Mouse (Mus musculus): ENCODE measurements around the gene Vti1b.
A peak's percentile ranks its signal among the peaks of the same experiment; 100 is the strongest.
"Not testable (repeated sequence)": the region's sequence is repeated elsewhere in the genome, so short reads cannot be mapped to it uniquely, and the experiment has no call there.

The Vti1b gene

DNA sequence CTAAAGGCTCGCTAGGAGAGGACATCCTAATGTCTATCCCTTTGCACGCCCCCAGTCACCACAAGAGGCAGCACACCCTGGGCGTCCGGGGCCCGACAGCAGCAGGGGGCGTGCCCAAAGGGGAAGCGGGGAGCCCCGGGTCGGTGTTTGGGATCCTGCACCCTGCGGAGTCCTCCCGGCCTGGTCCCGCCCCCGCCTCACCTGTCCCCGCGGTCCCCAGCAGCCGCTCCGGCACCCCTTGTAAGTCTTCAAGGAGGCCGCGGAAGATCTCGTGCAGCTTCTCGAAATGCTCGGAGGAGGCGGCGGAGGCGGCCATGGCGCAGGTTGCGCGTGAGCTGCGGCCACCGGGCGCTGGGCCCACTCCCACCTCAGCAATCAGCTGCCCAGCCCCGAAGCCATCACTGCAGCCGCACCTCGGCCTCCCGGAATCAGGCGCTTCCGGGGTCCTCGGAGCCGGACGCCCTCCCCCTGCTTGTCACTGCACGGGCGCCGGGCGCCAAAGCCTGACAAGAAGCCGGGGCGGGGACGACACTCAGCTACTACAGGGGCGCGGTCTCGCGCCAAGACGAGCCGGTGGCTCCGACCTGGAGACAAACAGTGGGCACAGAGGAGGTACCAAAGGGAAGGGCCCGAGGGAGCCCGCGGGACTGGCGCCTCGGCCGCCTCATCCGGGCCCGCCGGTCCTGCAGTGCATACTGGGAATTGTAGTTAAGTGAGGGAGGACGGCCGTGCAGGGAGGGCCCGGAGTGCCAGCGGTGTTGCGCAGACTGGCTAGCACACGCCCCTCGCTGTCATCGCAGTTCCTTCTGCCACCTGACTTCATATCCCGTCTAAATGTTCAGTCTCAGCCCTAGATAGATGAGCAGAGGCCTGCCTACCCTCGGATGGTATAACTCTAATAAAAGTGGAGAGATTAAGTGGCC is at the start of gene Vti1b:
Gene Vti1b, minus strand, starts transcription at position 649 of the 923 bp plus-strand sequence.
- DNase-seq (ENCODE audit: low read depth, low spot score): peak; percentile 97

DNA sequence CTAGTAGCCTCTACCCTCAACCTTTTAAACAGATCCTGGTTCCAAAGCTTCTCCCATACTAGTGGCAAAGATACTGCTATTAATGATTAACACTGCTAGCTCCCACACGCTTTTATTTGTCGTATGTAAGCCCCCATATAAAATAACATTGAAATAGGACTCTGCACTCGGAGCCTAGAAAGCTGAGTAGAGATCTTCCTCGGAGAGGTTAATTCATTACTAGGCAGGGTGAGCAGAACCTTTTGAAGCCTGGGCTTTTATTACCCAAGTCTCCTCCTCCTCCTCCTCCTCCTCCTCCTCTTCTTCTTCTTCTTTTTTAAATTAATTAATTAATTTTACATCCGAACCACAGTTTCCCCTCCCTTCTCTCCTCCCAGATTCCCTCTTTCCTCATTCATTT is 45.0 kb upstream of the Vti1b start:
- DNase-seq (ENCODE audit: low read depth, low spot score): no peak

DNA sequence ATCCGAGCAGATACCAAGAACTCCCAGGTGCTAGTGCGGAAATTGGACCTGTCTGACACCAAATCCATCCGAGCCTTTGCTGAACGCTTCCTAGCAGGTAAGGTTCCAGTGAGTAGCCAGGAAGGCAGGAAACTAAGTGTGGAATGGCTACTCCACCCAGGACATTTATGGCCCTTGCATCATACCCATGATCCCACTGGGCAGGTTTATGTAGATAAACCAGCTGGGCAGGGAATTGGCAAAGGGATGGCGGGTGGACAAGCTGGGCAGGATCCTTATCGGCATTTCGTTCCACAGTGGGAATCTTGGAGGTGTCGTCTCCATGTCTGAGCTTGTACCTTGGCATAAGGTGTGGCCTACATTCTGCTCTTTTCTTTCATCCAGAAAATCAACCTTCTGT is 39.0 kb upstream of the Vti1b start:
- no peak for DNase-seq (ENCODE audit: low read depth, low spot score)

DNA sequence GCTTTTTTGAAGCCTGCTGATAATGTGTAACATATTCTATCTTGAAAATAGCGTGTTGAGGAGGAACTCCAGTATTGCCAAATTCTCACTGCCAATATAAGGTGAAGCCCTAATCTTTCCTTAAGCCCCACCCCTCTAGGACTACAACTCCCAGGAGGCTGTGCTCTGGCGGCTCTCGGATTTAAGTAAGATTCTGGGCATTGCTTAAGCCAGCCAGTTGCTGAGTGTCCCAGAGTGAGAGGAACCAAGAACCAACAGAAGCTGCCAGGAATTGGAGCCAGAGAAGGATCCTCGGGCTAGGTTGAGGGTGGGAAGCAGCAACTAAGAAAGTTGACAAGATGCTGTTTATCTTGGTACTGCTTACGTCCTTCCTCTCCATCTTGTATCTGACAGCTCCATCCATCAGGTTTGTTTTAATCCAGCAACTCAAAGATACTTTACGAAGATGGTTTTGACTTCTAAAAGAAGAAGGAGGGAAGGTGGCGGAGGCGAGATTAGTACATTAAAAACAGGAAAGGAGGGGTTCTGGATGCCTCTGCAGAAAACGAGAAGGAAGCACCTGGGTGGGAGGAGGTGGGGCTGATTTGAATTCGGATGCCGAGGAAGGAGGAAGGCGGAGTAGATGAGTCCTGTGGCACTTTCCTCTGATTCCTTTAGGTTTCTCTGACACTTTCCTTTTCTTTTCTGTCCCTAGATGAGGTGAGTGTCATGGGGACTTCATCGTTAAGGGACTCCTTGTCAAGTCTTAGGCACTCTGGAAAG is 36.4 kb upstream of the Vti1b start, which contains the start of gene Rdh12:
Gene Rdh12, plus strand, starts transcription at position 212 of the 762 bp plus-strand sequence.
- peak; percentile 83 for DNase-seq (ENCODE audit: low read depth, low spot score)

DNA sequence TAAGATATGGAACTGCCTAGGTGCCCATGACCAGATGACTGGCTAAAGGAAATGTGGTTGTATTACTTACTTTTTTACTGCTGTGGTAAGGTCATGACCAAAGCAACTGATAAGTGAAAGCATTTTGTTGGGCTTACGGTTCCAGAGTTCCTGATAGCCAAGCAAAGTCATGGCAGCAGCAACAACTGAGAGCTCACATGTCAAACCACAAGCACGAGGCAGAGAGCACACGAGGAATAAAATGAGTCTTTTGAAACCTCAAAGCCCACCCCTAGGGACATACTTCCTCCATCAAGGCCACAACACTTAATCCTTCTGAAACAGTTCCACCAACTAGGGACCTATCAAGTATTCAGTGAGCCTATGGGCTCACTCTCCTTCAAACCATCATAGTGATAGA is 29.4 kb upstream of the Vti1b start:
- no peak for DNase-seq (ENCODE audit: low read depth, low spot score)

DNA sequence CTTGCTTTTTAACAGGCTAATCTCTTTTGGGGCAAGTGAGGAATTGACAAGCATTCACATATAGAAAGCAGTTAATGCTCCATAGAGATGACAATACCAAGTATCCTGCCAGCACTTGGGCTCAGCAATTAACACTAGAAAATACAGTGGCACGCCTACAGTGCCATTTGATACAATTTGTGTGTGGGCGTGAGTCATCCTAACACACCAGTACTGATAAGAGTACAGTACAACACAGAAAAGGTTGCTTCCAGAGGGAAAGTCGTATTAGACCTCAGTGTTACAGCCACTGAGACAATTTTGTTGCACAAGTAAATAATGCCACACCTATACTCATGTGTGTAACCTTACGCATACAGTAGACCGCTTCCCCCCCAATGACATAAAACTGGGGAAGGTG is 24.6 kb upstream of the Vti1b start:
- peak; percentile 12 for DNase-seq (ENCODE audit: low read depth, low spot score)

DNA sequence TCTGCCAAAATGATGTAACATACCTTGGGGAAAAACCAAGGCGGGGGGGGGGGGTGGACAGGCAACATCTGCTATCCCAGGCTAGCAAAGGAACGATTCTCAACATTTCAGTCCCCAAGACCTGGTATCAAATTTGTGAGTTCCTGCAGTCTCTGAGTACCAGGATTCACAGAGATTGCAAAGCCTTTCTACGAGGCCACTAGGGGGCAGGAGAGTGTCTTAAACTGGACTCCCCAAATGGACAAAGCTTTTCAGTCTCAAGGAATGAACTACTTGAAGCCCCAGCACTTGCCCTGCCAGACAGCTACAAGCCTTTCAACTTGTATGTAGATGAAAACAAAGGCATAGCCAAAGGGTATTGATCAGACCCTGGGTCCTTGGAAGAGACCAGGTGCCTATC is 21.0 kb upstream of the Vti1b start:
- peak; percentile 89 for DNase-seq (ENCODE audit: low read depth, low spot score)

DNA sequence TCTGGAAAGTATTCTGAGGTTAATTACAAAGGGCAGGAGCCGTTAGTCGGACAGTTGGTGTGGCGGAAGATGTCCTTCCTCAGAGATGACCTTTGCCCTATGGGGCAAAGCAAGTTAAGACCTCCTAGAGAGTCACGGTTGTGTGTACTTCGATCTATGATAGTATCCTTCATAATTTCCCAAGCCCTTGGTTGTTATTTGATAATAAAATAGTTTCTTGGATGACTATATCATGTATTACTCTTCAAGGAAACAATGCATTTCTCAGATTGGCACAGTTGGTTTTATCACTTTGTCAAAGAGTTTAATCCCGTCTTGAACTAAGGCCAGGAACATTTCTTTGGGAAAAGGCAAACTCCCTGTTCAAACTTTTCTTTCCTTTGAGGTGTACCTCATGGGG is 19.7 kb upstream of the Vti1b start, which contains the start of gene Rdh11:
Gene Rdh11, minus strand, starts transcription at position 101 of the 400 bp plus-strand sequence.
- DNase-seq (ENCODE audit: low read depth, low spot score): no peak

DNA sequence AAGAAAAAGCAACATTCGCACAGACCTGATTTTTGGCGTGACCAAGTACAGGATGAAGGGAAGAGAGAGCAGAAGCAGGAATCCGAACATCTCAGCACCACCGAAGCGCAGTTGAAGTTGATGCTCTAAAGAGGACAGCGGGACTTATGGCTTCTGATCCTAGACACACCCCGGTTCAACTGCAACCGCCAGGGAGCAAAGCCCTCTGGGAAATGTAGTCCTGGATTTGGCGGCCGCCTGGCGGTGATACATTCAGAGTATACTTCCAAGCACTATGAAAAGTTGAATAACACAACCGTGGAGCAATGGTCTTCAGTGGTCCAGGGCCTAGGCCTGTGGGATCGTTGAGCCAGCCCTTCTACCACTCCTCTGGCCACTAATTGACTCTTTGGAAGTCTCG is 19.2 kb upstream of the Vti1b start:
- peak; percentile 90 for DNase-seq (ENCODE audit: low read depth, low spot score)

DNA sequence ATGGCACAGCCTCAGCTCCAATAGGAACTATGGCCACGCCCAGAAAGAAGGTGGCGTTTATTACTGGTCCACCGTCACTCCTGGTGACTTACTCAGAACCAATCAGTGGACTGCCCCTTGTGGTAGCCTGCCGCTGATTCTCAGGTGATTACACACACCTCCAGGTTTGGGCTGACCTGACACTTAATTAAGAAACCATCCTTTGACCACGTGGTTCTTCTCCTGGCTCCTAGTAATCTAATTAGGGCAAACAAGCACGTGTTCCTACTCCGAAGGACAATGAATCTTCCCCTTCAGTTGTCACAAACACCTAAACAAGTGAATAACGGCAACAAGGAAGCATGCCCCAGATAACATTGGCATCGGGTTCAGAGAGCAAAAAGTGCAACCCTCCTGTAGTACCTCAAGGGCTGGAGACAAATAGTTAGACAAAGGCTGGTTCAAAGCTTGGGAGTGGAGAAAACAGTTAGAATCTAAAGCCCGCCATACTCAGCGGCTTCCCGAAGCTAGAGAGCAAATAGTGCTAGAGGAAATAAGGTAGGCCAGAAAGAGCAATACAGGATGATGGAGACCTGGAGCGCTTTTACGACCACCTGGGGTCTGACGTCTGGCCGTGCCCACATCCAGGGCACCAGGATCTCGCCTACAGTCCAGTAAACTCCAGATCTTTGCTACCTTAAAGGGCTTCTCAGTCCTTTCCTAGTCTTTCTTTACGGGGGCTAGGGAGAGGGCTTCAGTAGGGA is 18.6 kb upstream of the Vti1b start:
- peak; percentile 93 for DNase-seq (ENCODE audit: low read depth, low spot score)

DNA sequence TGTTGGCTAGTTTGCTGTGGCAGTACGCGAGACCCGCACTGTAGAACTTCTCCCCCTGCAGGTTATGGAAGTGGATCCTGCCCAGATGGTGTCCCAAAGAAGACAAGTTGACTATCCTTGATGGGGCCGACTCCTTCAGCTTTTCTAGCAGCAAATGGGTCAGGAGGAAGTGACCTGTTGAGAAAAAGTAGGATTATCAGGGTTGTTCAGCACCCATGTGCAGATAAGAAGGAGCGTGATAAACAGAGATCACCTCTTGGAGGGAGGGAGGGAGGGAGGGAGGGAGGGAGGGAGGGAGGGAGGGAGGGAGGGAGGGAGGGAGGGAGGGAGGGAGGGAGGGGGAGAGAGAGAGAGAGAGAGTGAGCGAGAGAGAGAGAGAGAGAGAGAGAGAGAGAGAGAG is 12.7 kb upstream of the Vti1b start:
- DNase-seq (ENCODE audit: low read depth, low spot score): not testable (repeated sequence)

DNA sequence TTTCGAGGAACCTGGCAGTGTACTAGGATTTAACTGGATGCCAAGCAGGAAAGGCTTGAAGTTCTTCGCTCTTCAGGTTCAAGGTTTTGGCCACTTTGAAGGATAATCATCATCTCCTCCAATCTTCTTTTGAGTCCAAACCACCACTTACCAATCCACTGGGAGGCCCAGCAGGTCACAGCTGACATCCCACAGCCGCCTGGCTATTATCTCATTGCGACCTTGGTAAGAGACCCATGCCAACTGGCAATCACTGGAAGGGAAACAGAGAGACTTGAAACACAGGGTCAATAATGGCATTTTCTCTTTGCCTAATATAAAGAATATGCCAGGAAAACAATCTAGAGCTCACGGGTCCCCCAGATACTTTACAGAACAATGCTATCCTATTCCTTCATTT is 3.5 kb upstream of the Vti1b start:
- no peak for DNase-seq (ENCODE audit: low read depth, low spot score)

DNA sequence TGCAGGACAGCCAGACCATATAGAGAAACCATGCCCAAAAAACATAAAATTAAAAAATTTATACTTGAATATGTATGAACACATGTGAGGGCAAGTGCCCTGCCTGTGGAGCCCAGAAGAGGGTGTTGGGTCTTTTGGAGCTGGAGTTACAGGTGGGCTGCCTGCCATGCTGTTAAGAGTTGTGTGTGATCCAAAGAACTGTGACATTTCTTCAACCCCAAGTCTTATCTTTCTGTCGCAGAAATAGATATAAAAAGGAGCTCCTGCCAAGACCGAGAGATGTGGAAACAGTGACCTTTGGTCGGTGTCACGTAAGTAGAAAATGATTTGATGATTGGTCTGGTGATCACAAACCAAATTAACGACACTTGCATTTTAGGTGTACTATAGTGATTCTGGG is 1.3 kb upstream of the Vti1b start:
- no peak for DNase-seq (ENCODE audit: low read depth, low spot score)

DNA sequence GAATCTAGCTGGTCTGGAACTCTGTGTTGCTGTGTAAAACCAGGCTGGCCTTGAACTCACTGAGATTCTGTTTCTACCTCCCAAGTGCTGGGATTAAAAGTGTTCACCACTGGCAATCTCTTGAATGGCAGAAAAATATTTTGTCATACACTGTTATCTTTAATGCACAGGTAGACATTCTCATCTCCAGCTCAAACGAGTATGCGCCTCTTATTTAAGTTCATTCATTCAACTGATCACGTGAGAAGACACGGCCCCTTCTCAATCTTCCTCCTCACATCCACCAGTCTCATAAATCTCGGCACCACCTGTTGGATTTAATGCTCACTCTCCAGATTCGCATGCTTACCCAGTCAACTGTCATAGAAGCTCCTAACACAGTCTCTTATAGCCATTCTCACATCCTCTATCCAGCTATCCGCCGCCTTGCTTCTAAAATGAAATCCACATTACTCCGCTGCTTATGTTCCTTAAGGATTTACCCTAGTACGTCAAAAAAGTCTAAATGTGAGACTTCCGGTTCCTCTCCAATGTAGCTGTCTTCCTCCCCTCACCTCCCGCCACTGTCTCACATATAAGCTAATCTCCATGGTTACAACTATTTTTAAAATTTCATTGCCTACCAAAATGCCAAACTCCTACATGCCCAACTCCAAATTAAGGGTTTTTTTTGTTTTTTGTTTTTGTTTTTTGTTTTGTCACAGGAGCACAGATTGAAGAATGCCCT is 1.0 kb downstream of the Vti1b start:
- peak; percentile 55 for DNase-seq (ENCODE audit: low read depth, low spot score)

DNA sequence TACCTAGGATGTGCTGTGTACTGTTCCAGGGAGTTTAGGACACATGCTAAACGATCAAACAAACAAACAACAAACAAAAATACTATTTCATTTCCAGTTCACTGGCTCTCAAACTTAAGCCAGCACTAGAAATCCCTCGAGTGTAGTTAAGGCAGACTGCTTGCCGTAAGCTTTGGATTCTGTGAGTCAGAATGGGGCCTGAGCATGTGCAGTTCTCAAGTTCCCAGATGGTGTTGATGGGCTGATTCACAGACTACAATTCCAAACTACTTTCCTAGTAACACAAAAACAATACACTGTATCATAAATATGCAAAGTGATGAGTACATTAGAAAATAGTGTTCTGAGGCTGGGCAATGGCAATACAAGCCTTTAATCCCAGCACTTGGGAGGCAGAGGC is 2.0 kb downstream of the Vti1b start:
- peak; percentile 77 for DNase-seq (ENCODE audit: low read depth, low spot score)

DNA sequence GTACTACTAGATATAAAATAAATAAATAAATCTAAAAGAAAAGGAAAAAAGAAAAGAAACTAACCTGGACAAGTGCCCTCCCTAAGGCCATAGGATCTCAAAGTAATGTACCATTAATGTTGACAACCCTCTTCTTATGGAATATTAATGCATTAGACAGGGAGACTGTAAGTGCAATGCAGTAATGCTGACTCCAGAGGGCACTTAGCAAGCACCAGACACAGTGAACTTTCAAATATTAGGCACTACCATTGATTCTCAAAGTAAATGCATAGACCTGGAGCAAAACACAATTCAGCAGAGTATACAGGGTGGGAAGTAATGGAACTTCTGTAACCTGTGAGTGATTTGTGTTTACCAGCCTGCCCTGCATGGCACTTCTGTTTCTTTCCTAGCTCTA is 3.3 kb downstream of the Vti1b start:
- no peak for DNase-seq (ENCODE audit: low read depth, low spot score)

DNA sequence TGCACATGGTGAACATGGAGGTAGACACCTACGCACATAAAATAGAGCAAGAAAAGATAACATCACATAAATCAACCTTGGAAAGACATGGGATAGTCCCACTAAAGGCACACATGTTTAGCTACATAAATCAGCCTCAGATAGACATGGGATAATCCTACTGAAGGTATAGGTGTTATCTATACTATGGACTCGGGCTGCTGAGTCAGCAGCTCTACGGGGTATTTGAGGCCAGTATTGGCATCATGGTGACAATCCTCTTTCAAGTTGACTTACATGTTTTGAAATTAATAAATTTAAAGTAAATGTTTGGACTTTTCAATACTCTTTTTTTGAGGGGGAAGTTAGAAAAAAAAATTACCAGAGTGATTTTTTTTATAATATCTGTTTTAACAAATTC is 9.6 kb downstream of the Vti1b start:
- DNase-seq (ENCODE audit: low read depth, low spot score): no peak

DNA sequence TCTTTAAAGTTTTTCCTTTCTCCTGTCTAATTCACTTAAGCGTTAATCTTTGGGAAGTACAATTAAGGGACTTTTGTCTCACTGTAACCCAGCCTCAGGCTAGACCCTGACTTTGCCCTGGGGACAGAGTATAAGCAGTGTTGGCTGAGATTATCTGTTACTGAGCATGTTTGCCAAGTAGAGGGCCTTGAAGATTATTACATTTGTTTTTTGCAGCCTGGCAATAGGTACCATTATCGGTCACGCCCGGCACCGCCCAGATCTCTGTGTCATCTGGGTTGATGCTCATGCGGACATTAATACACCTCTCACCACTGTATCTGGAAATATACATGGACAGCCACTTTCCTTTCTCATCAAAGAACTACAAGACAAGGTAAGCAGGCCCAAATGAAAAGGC is 22.8 kb downstream of the Vti1b start:
- DNase-seq (ENCODE audit: low read depth, low spot score): no peak

DNA sequence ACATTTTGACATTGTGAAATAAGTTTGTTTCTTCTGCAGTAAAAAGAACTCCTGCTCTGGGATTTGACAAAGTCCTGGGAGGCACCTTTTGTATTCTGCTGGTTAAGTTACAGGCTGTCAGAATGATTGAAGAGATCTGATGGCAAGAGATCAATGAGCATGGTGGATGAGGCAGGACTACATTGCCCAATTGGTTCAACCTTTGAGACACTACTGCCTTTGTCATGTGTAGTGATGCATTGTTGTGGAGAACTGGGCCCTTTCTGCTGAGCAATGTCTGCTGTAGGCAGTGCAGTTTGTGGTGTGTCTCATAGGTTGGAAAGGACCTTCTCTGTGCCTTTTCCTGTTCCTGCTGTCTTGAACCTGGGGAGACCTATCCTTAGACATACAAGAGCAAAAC is 31.1 kb downstream of the Vti1b start:
- no peak for DNase-seq (ENCODE audit: low read depth, low spot score)

DNA sequence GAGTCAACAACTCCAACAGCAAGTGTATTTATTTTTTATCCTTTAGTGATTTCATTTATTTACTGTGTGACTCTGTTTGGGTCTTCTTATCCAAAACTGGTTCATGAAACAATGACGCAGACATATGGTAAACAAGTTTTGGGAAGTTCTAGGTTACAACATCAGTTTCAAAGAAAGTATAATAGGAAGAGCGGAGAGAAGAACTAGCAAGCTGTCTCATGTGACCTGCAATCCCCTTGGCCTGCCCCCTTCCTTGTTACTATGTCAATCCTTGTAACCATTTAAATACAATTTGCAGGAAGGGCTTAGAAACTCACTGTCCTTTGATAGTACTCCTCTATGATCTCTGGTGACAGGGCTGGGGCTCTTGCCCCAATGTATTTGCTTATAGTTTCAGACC is 31.7 kb downstream of the Vti1b start:
- DNase-seq (ENCODE audit: low read depth, low spot score): no peak

DNA sequence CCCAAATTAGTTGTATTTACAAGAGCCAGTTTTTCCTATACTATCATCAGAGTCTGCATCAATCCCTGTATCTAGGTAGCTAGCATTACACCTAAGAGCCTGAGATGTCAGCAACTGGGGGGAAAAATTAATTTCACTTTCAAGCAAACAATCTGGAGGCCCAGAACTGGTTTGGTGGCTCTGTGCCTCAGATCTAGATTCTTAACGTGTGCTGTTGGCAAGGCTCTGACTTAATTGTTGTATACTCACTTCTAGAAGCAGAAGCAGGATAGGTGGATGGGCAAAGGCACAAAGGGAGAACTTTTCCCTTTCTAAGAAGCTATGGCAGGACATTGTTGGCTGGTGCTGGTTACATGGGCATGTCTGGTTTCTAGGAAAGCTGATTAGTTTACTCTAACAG is 33.0 kb downstream of the Vti1b start:
- DNase-seq (ENCODE audit: low read depth, low spot score): no peak
